Mouse (Mus musculus): ENCODE data around the gene Parp11. TPM values are rescaled to one million over a fixed set of nuclear protein-coding genes. Genes with fewer than 3 reads are reported as not detected.

Gene Parp11
- polyA plus RNA-seq, 1 experiment from 2014 or later: 14.7 TPM

- no peaks in the 10 kb centered on the region for H3K9me3 ChIP-seq (replicated peaks)
- no peak for ATAC-seq (replicated peaks; ENCODE audit: insufficient number of reproducible peaks, insufficient read depth, low FRiP score, low read depth)
- 83% methylated on average over 7 of the region's 7 CpGs for whole genome bisulfite sequencing
- no peak overlapping the region for H3K27ac ChIP-seq
- no peaks in the 10 kb centered on the region for H3K27me3 ChIP-seq
- H3K36me3 ChIP-seq: no peaks in the 10 kb centered on the region
- no peak overlapping the region for H3K9ac ChIP-seq
- no peak overlapping the region for H3K4me2 ChIP-seq
- H3K4me1 ChIP-seq (replicated peaks): no peaks in the 10 kb centered on the region
- no peak overlapping the region for H3K4me3 ChIP-seq
Measured at GRCm38 (mm10) chr6:127464523-127464922, 17.9 kb downstream of the Parp11 start.

- 75% methylated on average over 4 of the region's 4 CpGs for WGBS
- Histone ChIP-seq H3K27ac (no peak overlapping the region), H3K4me3 (no peak overlapping the region), H3K9me3 (replicated peaks) (no peaks in the 10 kb centered on the region), H3K9ac (no peak overlapping the region), H3K27me3 (no peaks in the 10 kb centered on the region), H3K4me2 (no peak overlapping the region), H3K4me1 (replicated peaks) (no peaks in the 10 kb centered on the region), H3K36me3 (peaks cover 6% of the 10 kb centered on the region; the same call in 1 of the 2 replicates)
- no peak for ATAC-seq (replicated peaks; ENCODE audit: insufficient number of reproducible peaks, insufficient read depth, low FRiP score, low read depth)
Measured at GRCm38 (mm10) chr6:127466749-127467310, 20.2 kb downstream of the Parp11 start.

- 43% methylated on average over 4 of the region's 4 CpGs for WGBS
- no peak overlapping the region for H3K27ac ChIP-seq
- no peak for ATAC-seq (replicated peaks; ENCODE audit: insufficient number of reproducible peaks, insufficient read depth, low FRiP score, low read depth)
- H3K36me3 ChIP-seq: peaks cover 6% of the 10 kb centered on the region; the same call in 1 of the 2 replicates
- no peaks in the 10 kb centered on the region for H3K9me3 ChIP-seq (replicated peaks)
- H3K4me2 ChIP-seq: no peak overlapping the region
- H3K9ac ChIP-seq: no peak overlapping the region
- H3K27me3 ChIP-seq: no peaks in the 10 kb centered on the region
- H3K4me3 ChIP-seq: no peak overlapping the region
- no peaks in the 10 kb centered on the region for H3K4me1 ChIP-seq (replicated peaks)
Measured at GRCm38 (mm10) chr6:127472078-127472477, 25.4 kb downstream of the Parp11 start.

- Histone ChIP-seq H3K4me1 (replicated peaks) (no peaks in the 10 kb centered on the region), H3K9me3 (replicated peaks) (no peaks in the 10 kb centered on the region), H3K27me3 (no peaks in the 10 kb centered on the region), H3K4me3 (no peak overlapping the region), H3K36me3 (peaks cover 14% of the 10 kb centered on the region), H3K27ac (no peak overlapping the region), H3K9ac (no peak overlapping the region), H3K4me2 (no peak overlapping the region)
- WGBS: 81% methylated on average over 8 of the region's 8 CpGs
- ATAC-seq (replicated peaks; ENCODE audit: insufficient number of reproducible peaks, insufficient read depth, low FRiP score, low read depth): no peak
Measured at GRCm38 (mm10) chr6:127473961-127474360, 27.3 kb downstream of the Parp11 start.

- Histone ChIP-seq H3K4me2 (no peak overlapping the region), H3K4me1 (replicated peaks) (no peaks in the 10 kb centered on the region), H3K27me3 (no peaks in the 10 kb centered on the region), H3K27ac (no peak overlapping the region), H3K4me3 (no peak overlapping the region), H3K36me3 (peaks cover 21% of the 10 kb centered on the region), H3K9me3 (replicated peaks) (no peaks in the 10 kb centered on the region), H3K9ac (no peak overlapping the region)
- no peak for ATAC-seq (replicated peaks; ENCODE audit: insufficient number of reproducible peaks, insufficient read depth, low FRiP score, low read depth)
- 80% methylated on average over 3 of the region's 3 CpGs for WGBS
Measured at GRCm38 (mm10) chr6:127475231-127475630, 28.6 kb downstream of the Parp11 start.

GRCm38 (mm10) chr6:127491046-127491445 lies 44.4 kb downstream of the Parp11 start:
- Histone ChIP-seq H3K9me3 (replicated peaks) (no peaks in the 10 kb centered on the region), H3K4me2 (no peak overlapping the region), H3K9ac (no peak overlapping the region), H3K27me3 (no peaks in the 10 kb centered on the region), H3K36me3 (peaks cover 5% of the 10 kb centered on the region; the same call in 1 of the 2 replicates), H3K4me1 (replicated peaks) (no peaks in the 10 kb centered on the region), H3K27ac (no peak overlapping the region), H3K4me3 (no peak overlapping the region)
- no peak for ATAC-seq (replicated peaks; ENCODE audit: insufficient number of reproducible peaks, insufficient read depth, low FRiP score, low read depth)
- 72% methylated on average over 6 of the region's 6 CpGs for WGBS

GRCm38 (mm10) chr6:127492561-127492960 lies 45.9 kb downstream of the Parp11 start:
- Histone ChIP-seq H3K4me2 (no peak overlapping the region), H3K27me3 (no peaks in the 10 kb centered on the region), H3K36me3 (peaks cover 5% of the 10 kb centered on the region; the same call in 1 of the 2 replicates), H3K27ac (no peak overlapping the region), H3K9ac (no peak overlapping the region), H3K4me3 (no peak overlapping the region), H3K9me3 (replicated peaks) (no peaks in the 10 kb centered on the region), H3K4me1 (replicated peaks) (no peaks in the 10 kb centered on the region)
- 62% methylated on average over 4 of the region's 4 CpGs for WGBS
- no peak for ATAC-seq (replicated peaks; ENCODE audit: insufficient number of reproducible peaks, insufficient read depth, low FRiP score, low read depth)

DNA sequence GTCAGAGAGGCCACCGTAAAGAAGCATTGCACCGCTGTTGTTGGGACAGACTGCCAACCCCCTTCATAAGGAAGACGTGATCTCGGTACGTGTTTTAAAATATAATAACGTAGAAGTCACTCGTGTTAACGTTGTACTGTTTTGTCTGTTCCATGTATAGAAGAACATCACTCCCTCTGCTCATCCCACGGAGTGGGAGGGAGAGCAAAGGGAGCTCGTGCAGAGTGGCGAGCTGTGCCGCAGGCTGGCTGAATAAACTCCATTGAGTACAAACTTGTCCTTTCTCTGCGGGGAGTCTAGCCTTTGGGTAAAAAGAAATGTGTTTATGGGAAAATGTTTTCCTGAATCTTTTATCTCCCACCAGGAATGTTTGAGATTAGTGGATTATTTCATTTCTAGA lies 47.1 kb downstream of the Parp11 start:
- WGBS: 81% methylated on average over 13 of the region's 13 CpGs

GRCm38 (mm10) chr6:127494357-127494756 lies 47.7 kb downstream of the Parp11 start:
- Histone ChIP-seq H3K4me3 (no peak overlapping the region), H3K27me3 (no peaks in the 10 kb centered on the region), H3K27ac (no peak overlapping the region), H3K9ac (no peak overlapping the region), H3K4me1 (replicated peaks) (no peaks in the 10 kb centered on the region), H3K9me3 (replicated peaks) (no peaks in the 10 kb centered on the region), H3K36me3 (peaks cover 5% of the 10 kb centered on the region; the same call in 1 of the 2 replicates), H3K4me2 (no peak overlapping the region)
- 84% methylated on average over 9 of the region's 9 CpGs for WGBS
- ATAC-seq (replicated peaks; ENCODE audit: insufficient number of reproducible peaks, insufficient read depth, low FRiP score, low read depth): no peak

More for the DNA sequence above, 47.1 kb downstream of the Parp11 start:
- no peaks in the 10 kb centered on the region for H3K27me3 ChIP-seq
- no peak overlapping the region for H3K9ac ChIP-seq
- H3K27ac ChIP-seq: no peak overlapping the region
- peaks cover 5% of the 10 kb centered on the region; the same call in 1 of the 2 replicates for H3K36me3 ChIP-seq
- H3K4me1 ChIP-seq (replicated peaks): no peaks in the 10 kb centered on the region
- no peaks in the 10 kb centered on the region for H3K9me3 ChIP-seq (replicated peaks)
- no peak overlapping the region for H3K4me2 ChIP-seq
- no peak overlapping the region for H3K4me3 ChIP-seq
- ATAC-seq (replicated peaks; ENCODE audit: insufficient number of reproducible peaks, insufficient read depth, low FRiP score, low read depth): no peak

DNA sequence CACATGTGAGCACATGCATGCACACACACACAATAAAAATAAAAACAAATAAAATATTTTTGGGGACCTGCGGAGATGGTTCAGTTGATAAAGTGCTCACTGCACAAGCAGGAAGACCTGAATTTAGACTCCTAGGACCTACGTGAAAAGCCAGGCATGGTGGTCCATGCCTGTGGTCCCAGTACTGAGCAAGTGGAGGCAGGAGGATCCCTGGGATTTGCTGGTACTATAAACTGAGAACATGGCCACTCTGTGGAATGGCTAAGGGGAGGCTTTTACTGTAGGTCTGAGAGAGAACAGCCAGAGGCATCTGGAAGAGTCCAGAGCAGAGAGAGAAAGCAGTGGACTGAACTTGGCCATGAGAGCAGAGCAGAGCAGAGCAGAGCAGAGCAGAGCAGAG lies 48.6 kb downstream of the Parp11 start:
- no peaks in the 10 kb centered on the region for H3K27me3 ChIP-seq
- H3K4me1 ChIP-seq (replicated peaks): no peaks in the 10 kb centered on the region
- no peak overlapping the region for H3K4me3 ChIP-seq
- H3K36me3 ChIP-seq: no peaks in the 10 kb centered on the region; the same call in 1 of the 2 replicates
- no peak overlapping the region for H3K9ac ChIP-seq
- no peak overlapping the region for H3K4me2 ChIP-seq
- ATAC-seq (replicated peaks; ENCODE audit: insufficient number of reproducible peaks, insufficient read depth, low FRiP score, low read depth): no peak
- WGBS: 82% methylated on average over 2 of the region's 2 CpGs
- H3K9me3 ChIP-seq (replicated peaks): no peaks in the 10 kb centered on the region
- H3K27ac ChIP-seq: no peak overlapping the region

- Histone ChIP-seq H3K4me1 (replicated peaks) (no peaks in the 10 kb centered on the region), H3K4me3 (no peak overlapping the region), H3K9ac (no peak overlapping the region), H3K4me2 (no peak overlapping the region), H3K27ac (no peak overlapping the region), H3K9me3 (replicated peaks) (no peaks in the 10 kb centered on the region), H3K36me3 (no peaks in the 10 kb centered on the region; the same call in 1 of the 2 replicates), H3K27me3 (no peaks in the 10 kb centered on the region)
- 24% methylated on average over 6 of the region's 6 CpGs for WGBS
- ATAC-seq (replicated peaks; ENCODE audit: insufficient number of reproducible peaks, insufficient read depth, low FRiP score, low read depth): no peak
Measured at GRCm38 (mm10) chr6:127495876-127496275, 49.2 kb downstream of the Parp11 start.
